Mouse (Mus musculus): ENCODE data around the gene Ltc4s.

DNA sequence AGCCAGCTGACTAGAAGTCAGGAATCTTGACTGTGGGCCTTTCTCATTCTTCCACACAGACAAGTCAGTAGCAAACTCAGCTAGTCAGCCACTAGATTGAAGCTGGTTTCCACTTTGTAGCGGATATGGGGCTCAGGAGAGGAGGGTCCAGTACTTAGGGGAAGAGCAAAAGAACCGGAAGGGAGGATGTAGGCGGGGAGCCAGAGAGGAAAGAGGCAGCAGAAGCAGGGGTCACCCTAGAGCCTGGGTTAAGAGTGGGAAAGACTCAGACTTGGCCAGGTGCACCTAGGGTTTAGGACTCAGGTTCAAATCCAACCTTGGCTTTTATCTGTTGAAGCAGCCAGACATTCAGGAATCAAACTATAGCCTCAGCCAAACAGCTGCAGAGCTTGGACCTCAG, 11.2 kb downstream of the Ltc4s start:
- TF ChIP-seq POLR2A (IDR thresholded peaks at IDR 0.05; ENCODE audit: control insufficient read depth, low read depth, low read length) (no peak), CTCF (IDR thresholded peaks at IDR 0.05; ENCODE audit: control insufficient read depth, insufficient read depth, insufficient replicate concordance, low read depth, low read length) (no peak)

Data from testis, adult 2 months (tissue).